Mouse (Mus musculus) T-helper 17 cell (primary cell): ENCODE measurements at regions not wholly inside any gene's neighbourhood (a gene's known extent, or its start where the extent isn't known, plus 50 kb on each side); places are given as distances from the start of the nearest gene placed in this dataset.

Source experiments
- in situ Hi-C, 2 experiments: fragments of 300-600 bp; cut with MboI, MseI; formaldehyde crosslinking; loops; 1 replicate in 1 of 2; 2 replicates in 1 of 2; pipeline ENCODE4 v1.15.1; 2025; ENCODE audit warnings: high pct_unique_total_duplicates in 2 of 2

DNA sequence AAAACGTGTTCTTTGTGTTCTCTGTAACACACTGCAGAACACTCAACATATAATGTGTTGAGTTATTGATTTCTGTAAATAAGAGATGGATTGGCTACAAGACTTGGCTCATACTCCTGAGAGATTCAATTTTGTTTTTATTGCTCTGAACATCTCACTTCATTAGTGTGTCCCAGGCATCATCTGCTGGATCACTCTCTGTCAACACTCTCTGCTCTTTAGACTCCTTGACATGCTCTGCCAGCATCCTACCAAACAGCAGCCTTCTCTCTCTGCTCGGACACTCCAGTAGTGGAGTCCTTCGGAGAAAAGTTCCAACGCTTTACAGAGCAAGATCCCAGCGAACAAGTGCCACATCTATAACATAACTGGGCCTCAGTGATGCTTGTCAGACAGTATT is 235.1 kb upstream of the Lcorl start:
- in situ Hi-C loops, result no loop called here

DNA sequence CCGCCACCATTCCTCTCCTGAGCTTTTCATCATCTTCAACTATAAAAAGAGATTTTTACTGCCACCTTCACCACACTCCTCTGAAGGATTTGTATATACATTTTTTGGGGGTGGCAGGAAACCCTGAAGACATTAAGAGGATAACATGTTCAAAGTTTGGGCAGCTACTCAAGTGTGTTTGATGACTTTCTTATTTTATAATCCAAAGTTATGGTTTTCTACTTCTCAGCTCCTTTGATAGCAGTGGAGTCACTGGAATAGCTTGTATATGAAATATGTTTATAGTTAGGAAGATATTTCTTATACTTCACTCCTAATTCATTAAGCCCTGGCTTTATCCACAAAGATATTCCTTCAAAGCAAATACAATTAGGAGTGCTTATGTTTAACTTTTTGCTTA is 229.5 kb upstream of the Lcorl start:
- in situ Hi-C loops, result no loop called here

DNA sequence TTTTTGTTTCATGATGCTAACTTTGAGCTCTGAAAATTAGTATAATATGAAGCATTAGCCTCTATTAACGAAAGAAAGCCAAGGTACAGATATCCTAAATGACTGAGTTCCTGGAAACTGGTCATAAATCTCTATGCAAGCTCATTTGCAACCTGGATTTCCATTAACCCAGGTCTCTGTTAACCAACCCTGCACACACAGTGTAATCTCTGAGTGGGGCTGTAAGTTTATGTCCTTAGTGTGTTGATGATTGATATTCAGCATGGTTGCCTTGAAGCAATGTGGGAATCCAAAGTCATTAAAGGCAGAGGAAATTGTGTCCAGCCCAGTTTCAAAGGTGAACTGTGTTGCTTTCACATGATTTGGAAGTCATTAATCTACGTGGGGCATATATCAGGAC is 225.9 kb upstream of the Lcorl start:
- in situ Hi-C loops, result no loop called here

DNA sequence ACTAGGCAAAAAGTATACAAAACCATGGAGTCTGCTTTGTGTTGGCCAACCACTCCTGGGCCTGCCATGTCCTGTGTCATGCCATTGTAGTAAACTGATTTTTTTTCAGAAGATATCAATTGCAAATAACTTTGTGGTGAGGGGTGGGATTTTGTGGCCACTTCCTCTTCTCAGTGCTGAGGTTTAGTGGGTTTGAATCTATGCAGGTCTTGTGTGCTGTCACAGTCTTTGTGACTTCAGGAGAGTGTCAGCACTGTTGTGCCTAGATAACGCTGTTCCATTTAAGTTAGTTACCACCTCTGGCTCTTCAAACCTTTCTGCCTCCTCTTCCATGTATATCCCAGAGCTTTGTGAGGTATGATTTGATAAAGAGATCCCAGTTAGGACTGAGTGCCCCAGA is 216.3 kb upstream of the Lcorl start:
- in situ Hi-C loops, result no loop called here

DNA sequence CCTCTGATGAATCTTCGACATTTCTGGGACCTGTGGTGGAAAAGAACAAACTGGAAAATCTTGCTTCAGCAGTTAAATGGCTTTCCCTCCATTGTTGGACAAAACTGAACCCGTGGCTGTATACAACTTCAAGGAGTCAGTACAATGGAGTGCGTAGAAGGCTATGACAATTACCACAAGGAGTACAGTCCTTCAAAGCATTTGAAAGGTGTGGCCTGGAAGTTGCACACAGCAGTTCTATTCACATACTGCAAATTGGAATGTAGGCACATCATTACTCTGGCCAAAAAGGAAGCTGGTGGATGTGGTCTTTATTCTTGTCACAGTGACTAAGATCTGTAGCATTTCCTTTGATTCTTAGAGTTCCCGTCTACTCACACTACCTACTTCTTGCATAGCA is 215.7 kb upstream of the Lcorl start:
- in situ Hi-C loops, result no loop called here

DNA sequence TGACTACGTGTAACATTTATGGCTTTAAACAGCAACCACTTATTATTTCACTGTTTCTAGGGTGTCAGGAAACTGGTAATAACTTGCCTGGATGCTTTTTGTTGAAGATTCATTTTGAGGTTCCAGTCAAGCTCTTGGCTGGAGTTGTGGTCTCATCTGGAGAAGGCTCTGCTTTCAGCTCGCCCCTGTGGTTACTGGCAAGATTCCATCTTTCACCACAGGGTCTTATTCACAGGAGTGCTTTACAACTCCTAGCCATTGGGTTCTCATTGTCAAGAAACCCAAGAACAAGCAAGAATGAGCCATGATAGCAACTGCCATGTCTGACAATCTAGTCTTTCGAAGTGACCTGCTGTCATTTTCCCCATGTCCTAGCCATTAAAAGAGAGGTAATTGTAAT is 202.5 kb upstream of the Lcorl start:
- in situ Hi-C loops, result no loop called here

DNA sequence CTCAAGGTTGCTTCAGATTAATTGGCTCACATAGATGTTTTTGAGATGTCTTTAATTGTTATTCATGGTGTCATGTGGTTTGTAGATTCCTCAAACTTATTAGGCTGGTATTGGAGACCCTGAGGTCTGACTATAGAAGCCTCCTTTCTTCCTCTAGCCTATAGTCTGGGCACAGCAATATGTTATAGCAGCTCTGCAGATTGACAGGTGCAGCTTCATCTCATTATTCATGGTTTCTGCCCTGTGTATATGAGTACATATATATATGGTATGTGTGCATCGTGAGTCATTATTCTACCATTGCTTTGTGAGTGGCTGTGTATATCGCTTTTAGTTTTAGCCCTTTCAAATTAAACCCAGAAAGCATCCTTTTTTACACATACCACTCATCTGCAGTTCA is 197.4 kb upstream of the Lcorl start:
- in situ Hi-C loops, result no loop called here

DNA sequence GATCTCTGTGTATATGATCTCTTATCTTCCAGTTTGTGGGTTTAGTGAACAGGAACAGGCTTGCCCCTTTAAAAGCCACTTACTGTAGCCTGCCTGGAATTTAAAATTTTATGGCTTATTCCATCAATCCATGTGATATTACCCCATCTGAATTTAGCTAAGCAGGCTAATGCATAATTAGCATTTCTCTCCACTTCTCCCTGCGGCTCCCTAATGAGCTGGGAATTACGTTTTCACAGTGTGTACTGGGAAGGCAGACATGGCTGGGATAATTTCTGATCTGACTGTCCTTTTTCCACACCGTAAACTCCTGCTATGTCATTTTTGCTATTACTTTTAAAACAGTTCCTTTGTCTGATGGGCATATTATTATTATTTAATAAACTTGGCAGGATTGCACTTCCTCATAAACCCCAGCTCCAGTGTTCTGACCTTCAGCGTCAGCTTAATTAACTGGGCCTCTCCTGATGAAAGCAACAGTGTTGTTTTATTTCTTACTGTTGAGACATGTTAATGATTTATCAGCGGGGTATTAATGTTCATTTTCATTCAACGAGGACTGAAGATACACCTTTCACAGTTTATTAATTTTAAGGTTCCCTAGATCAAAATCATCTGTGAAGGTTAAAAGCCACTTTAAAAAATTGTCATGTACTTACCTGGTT is 185.4 kb upstream of the Lcorl start:
- in situ Hi-C loops, result no loop called here

DNA sequence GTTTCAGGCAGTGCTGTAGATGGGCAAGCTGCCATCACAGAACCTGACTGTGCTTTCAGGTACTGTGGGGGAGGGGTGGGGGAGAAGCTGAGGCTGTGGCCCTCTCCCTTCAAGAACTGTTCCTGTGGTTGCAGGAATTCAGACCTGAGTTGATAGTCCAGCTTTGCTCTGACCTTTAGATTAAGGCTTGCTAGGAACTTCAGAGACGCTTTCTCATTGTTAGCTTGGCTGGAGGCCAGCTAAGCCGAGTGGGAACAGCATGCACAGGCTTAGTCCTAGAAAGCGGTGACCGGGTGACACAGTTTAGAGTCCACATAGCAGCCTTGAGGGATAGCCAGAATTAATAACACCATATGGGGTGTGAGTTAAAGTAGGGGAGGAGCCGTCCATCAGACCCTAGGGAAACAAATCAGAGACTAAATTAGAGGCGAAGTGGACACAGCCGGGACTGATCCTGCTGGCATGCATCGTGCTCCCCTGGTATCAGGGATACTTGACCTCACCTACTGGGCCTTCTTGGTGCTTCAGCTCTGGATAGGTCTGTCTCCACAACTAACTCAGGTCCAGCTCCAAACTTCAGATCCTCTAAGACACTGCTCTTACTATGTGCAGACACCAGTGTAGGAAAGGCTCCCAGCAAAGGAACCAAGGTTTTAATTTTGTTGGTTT is 175.7 kb upstream of the Lcorl start:
- in situ Hi-C loops, result no loop called here

DNA sequence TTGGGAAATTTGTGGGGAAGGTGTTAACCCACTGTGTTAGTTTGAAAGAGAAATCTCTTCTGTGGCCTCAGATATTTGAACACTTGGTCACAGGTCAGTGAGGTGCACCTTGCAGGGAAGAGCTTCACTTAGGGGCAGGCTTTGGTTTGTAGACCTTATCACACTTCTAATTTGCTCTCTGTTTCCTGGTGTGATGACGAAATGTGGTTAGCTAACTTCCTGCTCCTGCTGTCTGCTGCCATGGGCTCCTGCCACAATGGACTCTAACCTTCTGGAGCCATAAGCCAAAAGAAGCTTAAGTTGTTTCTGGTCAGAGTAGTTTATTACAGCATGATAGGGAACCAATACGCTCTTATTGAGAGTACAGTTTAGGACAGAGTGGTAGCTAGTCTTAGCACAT is 174.8 kb upstream of the Lcorl start:
- in situ Hi-C loops, result no loop called here

DNA sequence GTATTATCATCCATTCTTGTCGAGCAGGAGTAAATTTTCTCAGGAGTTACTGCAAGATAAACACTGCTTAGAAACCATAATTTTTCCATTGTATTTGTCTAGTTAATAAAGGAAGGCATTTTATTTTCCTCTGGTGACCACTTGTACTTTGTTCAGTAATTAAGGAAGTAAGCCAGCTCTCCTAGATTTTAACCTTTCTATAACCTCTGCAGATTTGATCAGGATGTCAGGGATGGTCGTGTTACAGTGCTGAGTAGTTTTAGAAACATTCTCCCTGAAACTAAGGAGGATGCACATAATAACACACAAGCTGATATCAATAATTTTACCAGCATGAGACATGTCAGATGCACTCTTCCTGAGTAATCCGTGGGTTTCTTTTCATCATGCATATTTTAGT is 166.7 kb upstream of the Lcorl start:
- in situ Hi-C loops, result no loop called here

DNA sequence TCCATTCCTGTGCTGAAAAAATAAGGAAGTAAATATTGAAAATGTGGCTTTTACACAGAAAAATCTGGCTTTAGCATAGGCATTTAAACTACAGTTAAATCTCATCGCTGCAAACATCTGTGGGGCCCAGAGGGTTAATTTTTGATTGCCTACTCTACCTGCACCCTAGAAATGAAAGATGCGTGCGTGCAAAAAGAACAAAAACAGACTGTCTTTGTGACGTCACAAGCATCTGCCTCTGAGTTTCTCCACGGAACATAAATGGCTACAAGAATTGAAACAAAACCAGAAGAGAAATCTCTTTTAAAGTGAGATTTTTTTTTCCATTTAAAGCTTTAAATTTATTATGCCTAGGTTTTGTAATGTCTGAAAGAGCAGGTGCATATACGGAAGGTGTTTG is 166.0 kb upstream of the Lcorl start:
- in situ Hi-C loops, result no loop called here

DNA sequence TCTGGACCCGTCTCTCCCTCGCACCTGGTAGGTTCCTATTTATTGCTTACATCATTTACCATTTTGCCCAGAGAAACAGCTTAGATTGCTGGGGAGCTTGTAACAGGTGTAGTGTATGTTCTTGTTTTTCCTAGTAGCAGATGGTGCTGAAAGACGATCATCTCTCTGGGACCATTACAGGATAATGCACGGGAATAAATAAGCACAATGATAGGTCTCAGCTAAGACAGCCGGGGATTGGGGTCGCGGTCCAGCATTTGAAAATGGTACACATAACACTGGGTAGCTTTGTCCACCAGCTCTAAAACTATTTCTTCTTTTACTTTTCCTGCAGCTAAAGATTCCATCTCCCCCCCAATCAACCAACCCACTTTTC is 164.6 kb upstream of the Lcorl start:
- in situ Hi-C loops, result no loop called here

DNA sequence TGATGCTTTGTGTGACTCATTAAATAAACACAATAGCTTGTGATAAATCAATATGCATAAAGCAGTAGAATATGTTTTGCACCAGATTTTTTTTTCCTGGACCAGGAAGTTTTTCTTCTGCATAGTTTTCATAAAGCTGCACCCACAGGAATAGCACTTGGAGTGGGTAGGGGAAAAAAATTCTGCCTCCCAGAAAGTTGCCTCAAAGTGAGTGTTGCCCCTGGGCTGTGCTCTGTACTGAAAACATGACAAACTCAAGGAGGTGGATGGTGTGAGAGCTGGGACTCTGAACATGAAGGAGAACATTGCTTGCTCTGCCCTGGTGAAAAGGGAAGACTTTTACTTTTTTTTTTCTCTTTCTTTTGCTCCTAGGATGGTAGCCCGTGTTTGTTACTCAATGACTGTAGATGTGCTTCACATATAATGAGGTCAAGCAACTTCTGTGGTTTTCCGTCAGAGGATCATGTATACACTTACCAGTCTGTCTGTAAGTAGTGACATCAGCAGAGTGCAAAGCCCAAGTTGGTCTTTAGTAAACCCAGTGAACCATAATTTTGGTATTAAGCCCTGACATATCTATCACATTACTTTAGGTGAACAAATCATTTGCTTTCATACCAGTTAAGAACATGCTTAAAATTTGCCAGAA is 164.1 kb upstream of the Lcorl start:
- in situ Hi-C loops, result no loop called here

DNA sequence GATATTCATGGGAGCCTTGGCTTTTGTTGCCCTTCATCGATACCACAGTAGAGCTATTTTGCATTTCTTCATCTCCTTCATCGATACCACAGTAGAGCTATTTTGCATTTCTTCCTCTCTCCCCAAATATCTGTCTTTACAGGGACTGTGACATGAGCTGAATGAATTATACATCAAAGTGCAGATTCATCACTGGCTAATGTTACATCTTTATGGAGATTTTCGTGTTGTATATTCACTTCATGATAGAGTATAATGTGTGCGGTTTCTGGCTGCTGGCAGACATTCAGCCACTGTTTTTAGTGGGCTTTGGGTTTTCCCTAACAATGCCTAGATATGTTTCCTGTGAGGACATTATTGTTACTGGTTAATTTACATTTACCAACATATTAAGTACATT is 162.8 kb upstream of the Lcorl start:
- in situ Hi-C loops, result no loop called here

DNA sequence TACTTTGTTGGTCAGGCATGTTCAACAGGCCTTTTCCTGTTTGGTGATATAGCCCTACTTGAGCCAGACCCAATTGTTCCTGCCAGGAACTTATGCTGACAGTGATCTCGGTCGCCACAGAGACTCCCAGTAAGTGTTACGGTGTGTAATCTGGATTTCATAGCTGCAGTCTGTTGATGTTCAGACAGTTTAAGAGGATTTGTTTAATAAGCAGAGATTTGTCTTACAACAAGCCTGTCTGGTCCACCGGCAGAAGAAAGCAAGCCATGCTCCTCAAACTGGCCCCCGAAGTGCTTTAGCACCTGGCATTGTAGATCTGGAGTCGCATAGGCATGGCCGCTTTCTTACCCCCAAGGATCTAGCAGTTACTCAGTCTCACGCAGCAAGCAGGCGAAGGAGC is 150.0 kb upstream of the Lcorl start:
- in situ Hi-C loops, result no loop called here

DNA sequence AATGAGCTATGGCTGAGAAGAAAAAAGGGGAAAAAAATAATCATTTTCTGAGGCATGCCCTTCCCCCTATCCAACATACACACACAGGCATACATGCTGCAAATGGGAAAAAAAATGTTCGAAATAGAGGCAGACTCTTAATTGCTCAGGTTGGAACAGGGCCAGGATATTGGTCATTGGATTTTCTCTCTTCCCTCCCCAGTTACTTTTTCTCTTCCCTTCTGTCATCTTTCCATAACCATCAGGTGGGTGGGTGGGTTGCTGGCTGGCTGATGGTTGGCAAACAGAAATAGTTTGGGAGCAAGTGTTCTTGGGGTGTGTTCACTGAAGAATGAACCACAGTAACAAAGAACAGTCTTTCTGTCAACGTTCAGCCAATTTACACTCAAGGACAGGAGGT is 149.3 kb upstream of the Lcorl start:
- in situ Hi-C loops, result no loop called here

DNA sequence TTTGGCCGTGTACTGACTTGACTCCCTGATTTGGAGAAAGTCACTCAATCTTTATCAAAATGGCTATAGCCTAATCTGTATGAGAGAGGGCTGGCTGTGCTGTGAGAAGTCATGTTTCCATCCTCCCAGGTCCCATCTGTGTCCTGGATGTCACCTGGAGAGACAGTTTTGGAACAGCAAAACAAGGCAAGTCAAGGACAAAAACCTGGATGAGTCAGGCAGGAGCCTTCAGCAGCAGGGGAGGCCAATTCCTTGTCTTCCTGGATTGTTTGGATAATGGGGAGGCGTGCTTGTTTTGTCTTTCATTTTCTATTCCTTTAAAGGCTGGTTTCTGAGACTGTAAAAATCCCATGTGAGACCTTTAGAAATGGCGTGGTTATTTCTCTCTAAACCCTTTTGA is 148.8 kb upstream of the Lcorl start:
- in situ Hi-C loops, result no loop called here

DNA sequence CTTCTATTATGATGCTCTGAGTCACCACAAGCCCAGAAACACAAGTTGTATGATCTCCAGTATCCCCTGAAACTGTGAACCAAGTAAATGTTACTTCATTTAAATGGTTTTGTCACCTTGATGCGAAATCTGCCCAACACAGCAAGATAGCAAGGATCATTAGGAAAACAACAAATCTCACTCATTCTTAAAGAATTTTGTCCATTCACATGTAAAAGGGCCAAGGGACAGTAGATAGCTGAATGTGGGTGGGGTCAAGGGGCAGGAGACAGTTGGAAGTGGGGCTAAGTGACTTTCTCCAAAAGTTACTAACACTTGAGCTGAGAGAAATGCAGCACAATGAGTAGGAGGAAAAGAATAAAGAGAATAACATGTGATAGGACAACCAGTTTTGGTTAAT is 148.2 kb upstream of the Lcorl start:
- in situ Hi-C loops, result no loop called here

DNA sequence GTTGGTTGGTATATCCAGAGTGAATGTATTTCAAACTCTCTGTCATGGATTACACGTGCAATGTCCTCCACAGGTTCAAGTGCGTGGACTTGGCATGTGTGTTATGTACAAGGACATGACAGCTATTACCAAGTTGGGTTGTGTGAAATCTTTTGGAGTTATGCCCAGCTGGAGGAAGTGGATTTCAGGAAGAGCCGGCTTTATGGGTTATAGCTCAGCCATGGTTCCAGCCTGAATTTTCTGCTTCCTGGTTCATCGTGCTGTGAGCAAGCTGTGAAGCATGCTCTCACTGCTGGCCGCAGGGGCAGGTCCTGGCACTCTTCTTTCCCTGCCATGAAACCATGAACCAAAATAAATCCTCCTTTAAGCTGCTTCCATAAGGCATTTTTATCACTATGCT is 144.6 kb upstream of the Lcorl start:
- in situ Hi-C loops, result no loop called here

DNA sequence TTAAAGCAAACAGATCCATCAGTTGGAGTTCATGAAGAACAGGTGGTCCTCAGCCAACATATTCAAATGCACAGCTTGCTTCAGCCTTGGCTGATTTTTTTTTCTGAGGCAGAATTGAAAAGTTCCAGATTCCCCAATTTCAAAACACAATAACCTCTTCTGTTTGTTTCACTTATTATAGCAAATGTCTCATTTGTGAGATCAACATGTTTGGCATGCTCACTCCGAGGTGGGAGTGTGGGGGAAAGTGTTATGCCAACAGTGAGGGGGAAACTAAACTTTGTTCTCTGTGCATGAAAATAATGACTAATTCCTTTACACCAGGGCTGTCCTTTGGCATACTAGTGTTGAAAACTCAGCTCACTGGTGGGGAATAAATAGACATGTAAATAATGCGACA is 100.4 kb upstream of the Lcorl start:
- in situ Hi-C loops, result no loop called here

DNA sequence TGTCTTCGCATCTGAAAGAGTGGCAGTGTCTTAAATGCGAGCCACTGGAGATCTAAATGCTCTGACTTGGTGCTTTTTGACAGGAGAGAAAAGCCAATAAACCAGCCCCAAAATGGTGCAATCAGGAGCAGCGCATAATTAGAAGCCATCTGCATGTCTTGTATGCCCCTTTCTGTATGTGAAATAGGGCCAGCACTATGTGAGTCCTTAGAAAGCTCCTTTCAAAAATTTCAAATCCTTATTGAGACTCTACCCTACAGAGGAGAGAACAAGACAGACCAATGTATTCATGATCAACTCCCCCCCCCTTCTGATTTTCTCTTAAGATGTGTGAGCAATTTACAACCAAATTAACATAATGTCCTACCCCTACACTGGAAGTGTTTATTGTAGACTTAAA is 86.6 kb upstream of the Lcorl start:
- in situ Hi-C loops, result no loop called here

DNA sequence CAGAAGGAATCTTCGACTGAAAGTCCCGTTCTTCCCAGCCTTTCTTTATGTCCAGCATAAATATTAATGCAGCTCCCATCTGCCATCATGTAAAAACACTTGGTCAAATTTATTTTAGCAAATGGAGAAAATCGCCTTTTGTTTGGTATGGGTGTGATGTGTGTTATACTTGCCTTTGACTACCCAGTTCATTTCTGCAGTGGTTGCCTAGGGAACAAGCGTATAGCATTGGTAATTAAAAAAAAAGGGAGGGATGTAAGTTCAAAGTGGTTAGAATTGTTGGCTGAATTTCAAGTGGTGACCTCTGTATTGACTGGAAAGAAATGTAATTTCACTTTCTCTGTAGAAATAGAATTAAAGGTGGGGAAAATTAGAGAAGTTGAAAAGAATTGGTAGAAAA is 75.6 kb upstream of the Lcorl start:
- in situ Hi-C loops, result no loop called here
